Mouse (Mus musculus) heart, postnatal 0 days (tissue): ENCODE measurements at regions not wholly inside any gene's neighbourhood (a gene's known extent, or its start where the extent isn't known, plus 50 kb on each side); places are given as distances from the start of the nearest gene placed in this dataset.
A peak's percentile ranks its signal among the peaks of the same experiment; 100 is the strongest.

Experiments used
- ATAC-seq: fragments of 200-750 bp; cut with Nextera tagmentation; 2 replicates; pipeline ENCODE4 v1.8.0; 2017; ENCODE audit warnings: low read depth, moderate number of reproducible peaks, moderate library complexity; ENCODE audit not compliant: insufficient read depth
- DNase-seq: peaks from one replicate; pipeline ENCODE4 v3.0.0-alpha.2; 2016; ENCODE audit warnings: low spot score
- H3K27ac ChIP-seq: fragments of 300-500 bp; sonication (generic); 2 replicates; pipeline ENCODE4 v1.5.1; 2014; ENCODE audit warnings: low read depth, mild to moderate bottlenecking
- H3K27me3 ChIP-seq: fragments of 300-500 bp; sonication (generic); 2 replicates; pipeline ENCODE4 v1.6.1; 2014; ENCODE audit warnings: low read length, mixed read lengths; ENCODE audit not compliant: control insufficient read depth, insufficient read depth
- H3K36me3 ChIP-seq: fragments of 300-500 bp; sonication (generic); replicated peaks from 2 replicates; pipeline ENCODE4 v1.6.1; 2014; ENCODE audit warnings: low read length, mixed read lengths; ENCODE audit not compliant: control insufficient read depth, insufficient read depth
- H3K4me1 ChIP-seq: fragments of 300-500 bp; sonication (generic); 2 replicates; pipeline ENCODE4 v1.6.1; 2014; ENCODE audit warnings: antibody characterized with exemption; ENCODE audit not compliant: control insufficient read depth, insufficient read depth
- H3K4me2 ChIP-seq: fragments of 300-500 bp; sonication (generic); 2 replicates; pipeline ENCODE4 v1.6.1; 2014; ENCODE audit warnings: low read depth, mild to moderate bottlenecking, low read length, moderate library complexity
- H3K4me3 ChIP-seq: fragments of 300-500 bp; sonication (generic); 2 replicates; pipeline ENCODE4 v1.5.1; 2014; ENCODE audit warnings: low read depth, low read length
- H3K9ac ChIP-seq: fragments of 300-500 bp; sonication (generic); replicated peaks from 2 replicates; pipeline ENCODE4 v1.6.1; 2014; ENCODE audit warnings: low read depth, low read length, mixed read lengths
- H3K9me3 ChIP-seq: fragments of 300-500 bp; sonication (generic); replicated peaks from 2 replicates; pipeline ENCODE4 v1.6.1; 2016; ENCODE audit warnings: low read length; ENCODE audit not compliant: control insufficient read depth
- CTCF ChIP-seq: IDR thresholded peaks from 2 replicates; pipeline ENCODE4 v1.5.1; 2016; ENCODE audit warnings: antibody characterized with exemption, control low read depth, low read depth
- EP300 ChIP-seq: IDR thresholded peaks from 2 replicates; pipeline ENCODE4 v1.6.1; 2016; ENCODE audit warnings: antibody characterized with exemption, low read depth
- WGBS: fragments of 180-500 bp; shearing (Covaris S2); extraction: QIAGEN DNeasy Blood & Tissue Kit; methylation state at CpG from one replicate; pipeline ENCODE4 v1.1.7; 2014; 5-methylcytosine and 5-hydroxymethylcytosine counted together

DNA sequence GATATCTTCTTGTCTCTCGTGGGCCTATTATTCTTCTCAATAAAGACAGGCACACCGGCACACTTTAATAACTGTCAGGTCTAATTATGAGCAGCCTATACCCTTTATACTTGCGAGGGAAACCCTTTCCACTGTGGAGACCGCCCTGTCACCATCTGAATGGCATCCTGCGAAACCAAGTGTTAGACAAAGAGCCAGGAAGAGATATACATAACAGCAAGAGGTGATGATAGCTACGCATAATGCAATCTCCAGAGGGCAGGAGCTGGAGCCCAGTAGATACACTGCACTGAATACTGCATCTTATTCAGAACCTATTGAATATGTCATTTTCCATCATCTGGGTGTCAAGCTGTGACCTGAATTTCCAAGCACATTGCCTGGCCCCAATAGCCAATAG is 187.7 kb downstream of the Kit start:
- TF ChIP-seq CTCF (no peak), EP300 (no peak)
- 13% methylated on average over 6 of the region's 6 CpGs for WGBS

DNA sequence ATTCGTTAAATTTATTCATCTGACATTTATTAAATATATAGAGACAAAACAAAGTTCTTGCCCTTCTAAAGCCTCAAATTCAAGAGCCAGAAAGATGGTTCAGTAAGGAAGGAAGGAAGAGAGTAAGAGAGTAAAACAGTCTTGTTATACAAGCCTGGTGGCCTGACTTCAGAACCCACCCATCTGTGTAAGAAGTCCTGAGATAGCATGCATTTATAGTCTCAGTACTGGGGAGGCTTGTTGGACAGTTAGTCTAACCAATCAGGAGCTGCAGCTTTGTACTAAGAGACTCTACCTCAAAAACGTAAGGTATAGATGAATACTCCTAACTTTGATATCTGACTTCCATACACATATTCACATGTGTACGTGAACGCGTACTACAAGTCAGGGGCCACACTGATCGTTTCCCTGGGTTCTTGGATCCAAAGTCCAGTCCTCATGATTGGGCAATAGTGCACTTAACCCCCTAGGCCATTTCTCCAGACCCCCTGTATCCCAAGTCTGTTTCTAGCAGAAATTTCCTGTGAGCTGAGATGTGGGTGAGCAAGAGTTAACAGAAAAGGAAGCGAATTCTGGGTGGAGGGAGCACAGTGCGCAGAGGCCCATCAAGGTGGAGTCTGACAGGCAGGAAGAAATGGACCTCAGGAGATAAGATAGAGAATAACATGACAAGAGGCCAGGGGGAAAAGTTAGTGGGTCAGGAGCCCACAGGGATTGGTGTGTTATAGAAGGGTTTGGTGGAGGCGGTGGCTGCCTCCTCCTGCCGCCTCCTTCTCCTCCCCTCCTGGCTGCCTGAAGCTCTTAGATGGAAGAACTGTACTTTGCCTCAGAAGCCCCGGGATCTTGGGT is 187.0 kb downstream of the Kit start:
- no peak overlapping the region for H3K9ac ChIP-seq
- DNase-seq, result peak; percentile 33
- no peaks in the 10 kb centered on the region for H3K9me3 ChIP-seq
- peak; percentile 62; the same call in 1 of the 2 replicates for ATAC-seq
- TF ChIP-seq EP300 (no peak), CTCF (no peak)
- no peak overlapping the region for H3K4me3 ChIP-seq
- H3K36me3 ChIP-seq, result no peaks in the 10 kb centered on the region
- 37% methylated on average over 11 of the region's 11 CpGs for WGBS
- no peaks in the 10 kb centered on the region for H3K27me3 ChIP-seq
- H3K27ac ChIP-seq, result no peak overlapping the region; the same call in 1 of the 2 replicates
- no peak overlapping the region for H3K4me2 ChIP-seq
- peaks cover 14% of the 10 kb centered on the region; the same call in 1 of the 2 replicates for H3K4me1 ChIP-seq

More for the DNA sequence above, 187.7 kb downstream of the Kit start:
- Histone ChIP-seq H3K4me1 (peaks cover 14% of the 10 kb centered on the region; the same call in 1 of the 2 replicates), H3K4me3 (no peak overlapping the region), H3K9ac (no peak overlapping the region), H3K36me3 (no peaks in the 10 kb centered on the region), H3K27ac (no peak overlapping the region; the same call in 1 of the 2 replicates), H3K27me3 (no peaks in the 10 kb centered on the region), H3K4me2 (no peak overlapping the region), H3K9me3 (no peaks in the 10 kb centered on the region)
- DNase-seq (no peak), ATAC-seq (peak; percentile 51; the same call in 1 of the 2 replicates)

DNA sequence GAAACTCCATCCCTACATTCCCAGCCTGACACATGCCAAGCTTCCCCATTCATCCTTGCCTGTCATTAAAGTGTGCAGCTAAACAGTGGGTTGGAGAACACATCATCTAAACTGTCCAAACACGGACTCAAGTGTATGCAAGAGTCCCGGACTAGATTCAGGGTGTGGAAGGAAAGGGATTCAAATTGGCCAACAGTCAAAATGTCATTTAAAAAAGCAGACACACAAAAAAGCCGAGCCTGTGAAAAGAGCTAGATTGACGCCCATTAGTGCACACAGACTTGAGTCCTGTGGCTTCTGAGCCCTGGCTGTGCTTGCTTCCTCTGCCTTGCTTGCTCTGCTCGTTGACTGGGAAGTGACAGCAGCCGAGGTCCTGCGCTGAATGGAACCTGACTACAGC is 181.5 kb downstream of the Kit start:
- Histone ChIP-seq H3K9ac (no peak overlapping the region), H3K9me3 (no peaks in the 10 kb centered on the region), H3K4me1 (no peaks in the 10 kb centered on the region), H3K27me3 (0 out of 2 replicates have a peak, but pooled peaks cover 10% of the 10 kb centered on the region), H3K27ac (no peak overlapping the region), H3K4me2 (no peak overlapping the region), H3K36me3 (no peaks in the 10 kb centered on the region), H3K4me3 (no peak overlapping the region)
- ATAC-seq (no peak), DNase-seq (no peak)
- WGBS, result 65% methylated on average over 7 of the region's 7 CpGs
- TF ChIP-seq CTCF (no peak), EP300 (no peak)

DNA sequence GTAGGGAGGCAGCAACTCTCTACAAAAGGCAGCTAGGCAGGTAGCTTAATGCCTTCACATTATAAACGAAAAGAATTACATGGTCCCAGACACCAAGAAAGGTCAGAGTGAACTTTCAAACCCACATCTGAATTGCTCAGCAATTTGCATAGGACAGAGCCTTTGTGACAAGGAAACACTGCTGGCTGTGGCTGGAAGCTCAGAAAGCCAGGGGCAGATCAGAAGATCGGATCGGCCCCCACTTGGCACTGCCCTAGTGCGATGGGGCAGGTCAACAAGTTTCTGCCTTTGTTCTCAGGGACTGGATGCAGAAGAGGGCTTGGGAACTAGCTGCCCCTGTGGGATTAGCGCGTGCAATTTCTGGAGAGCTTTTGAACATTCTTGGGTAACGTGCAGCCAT is 179.6 kb downstream of the Kit start:
- Histone ChIP-seq H3K4me2 (no peak overlapping the region), H3K4me3 (no peak overlapping the region), H3K27me3 (0 out of 2 replicates have a peak, but pooled peaks cover 10% of the 10 kb centered on the region), H3K4me1 (no peaks in the 10 kb centered on the region), H3K27ac (no peak overlapping the region), H3K9ac (no peak overlapping the region), H3K9me3 (no peaks in the 10 kb centered on the region), H3K36me3 (no peaks in the 10 kb centered on the region)
- DNase-seq (no peak), ATAC-seq (no peak)
- TF ChIP-seq CTCF (no peak), EP300 (no peak)
- 62% methylated on average over 7 of the region's 7 CpGs for WGBS

DNA sequence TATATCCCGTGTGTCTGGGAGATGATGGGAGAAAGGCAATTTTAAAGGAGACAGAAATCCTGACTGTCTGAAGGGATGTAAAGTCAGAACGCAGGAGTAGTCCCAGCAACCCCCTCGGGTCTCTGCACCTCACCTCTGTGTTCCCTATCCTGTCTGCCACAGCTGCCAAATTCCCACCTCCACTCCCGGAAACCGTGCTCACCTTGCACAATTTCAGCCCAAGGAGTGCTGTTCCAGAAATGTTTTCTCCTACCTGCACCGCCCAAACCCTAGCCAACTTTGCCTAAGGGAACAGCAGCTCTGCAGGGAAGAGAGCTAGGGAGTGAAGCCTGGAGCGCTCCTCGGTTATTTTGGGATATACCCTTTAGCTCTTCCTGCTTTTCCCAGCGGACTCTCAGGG is 170.6 kb downstream of the Kit start:
- H3K27me3 ChIP-seq, result no peaks in the 10 kb centered on the region
- ATAC-seq (no peak), DNase-seq (no peak)
- H3K27ac ChIP-seq, result no peak overlapping the region
- no peaks in the 10 kb centered on the region for H3K36me3 ChIP-seq
- no peaks in the 10 kb centered on the region for H3K4me1 ChIP-seq
- no peak overlapping the region for H3K4me3 ChIP-seq
- 54% methylated on average over 9 of the region's 9 CpGs for WGBS
- no peak overlapping the region for H3K4me2 ChIP-seq
- no peak overlapping the region for H3K9ac ChIP-seq
- TF ChIP-seq EP300 (no peak), CTCF (no peak)
- no peaks in the 10 kb centered on the region for H3K9me3 ChIP-seq

DNA sequence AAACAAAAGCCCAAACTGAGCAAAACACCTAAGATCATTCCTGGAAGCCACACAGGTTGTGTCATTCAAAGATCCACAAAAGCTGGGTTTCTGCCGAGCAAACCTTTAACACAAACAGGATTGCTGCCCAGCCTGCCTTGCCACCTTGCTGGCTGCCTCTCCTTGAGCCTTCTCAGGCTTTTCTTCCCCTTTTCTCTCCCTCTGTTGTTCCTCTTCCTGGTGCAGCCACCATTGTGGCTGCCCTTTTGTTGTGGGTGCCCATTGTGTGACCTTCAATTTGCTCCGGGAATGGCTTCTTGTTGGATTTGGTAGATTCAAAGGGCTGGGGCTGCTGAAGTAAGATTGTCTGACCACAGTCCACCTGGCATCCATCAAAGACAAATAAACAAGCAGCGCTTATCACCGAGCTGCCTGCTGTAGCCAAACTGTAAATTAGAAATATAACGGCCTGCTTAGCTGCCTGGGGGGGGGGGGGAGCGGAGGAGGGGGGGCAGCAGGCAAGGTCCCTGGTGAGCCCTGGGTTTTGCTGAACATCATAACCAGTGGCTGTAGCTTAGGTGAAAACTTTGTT is 169.8 kb downstream of the Kit start:
- Histone ChIP-seq H3K36me3 (no peaks in the 10 kb centered on the region), H3K27me3 (no peaks in the 10 kb centered on the region), H3K9me3 (no peaks in the 10 kb centered on the region), H3K27ac (no peak overlapping the region), H3K4me3 (no peak overlapping the region), H3K9ac (no peak overlapping the region), H3K4me1 (no peaks in the 10 kb centered on the region), H3K4me2 (no peak overlapping the region)
- ATAC-seq (no peak), DNase-seq (no peak)
- WGBS, result 34% methylated on average over 6 of the region's 6 CpGs
- TF ChIP-seq EP300 (no peak), CTCF (no peak)
